Mouse (Mus musculus) cerebellum, adult 11 months (tissue): ENCODE measurements around the gene Acr.

ENCODE experiments used
- DNase-seq: peaks from one replicate; pipeline ENCODE4 v3.0.0; 2022

The Acr gene

DNA sequence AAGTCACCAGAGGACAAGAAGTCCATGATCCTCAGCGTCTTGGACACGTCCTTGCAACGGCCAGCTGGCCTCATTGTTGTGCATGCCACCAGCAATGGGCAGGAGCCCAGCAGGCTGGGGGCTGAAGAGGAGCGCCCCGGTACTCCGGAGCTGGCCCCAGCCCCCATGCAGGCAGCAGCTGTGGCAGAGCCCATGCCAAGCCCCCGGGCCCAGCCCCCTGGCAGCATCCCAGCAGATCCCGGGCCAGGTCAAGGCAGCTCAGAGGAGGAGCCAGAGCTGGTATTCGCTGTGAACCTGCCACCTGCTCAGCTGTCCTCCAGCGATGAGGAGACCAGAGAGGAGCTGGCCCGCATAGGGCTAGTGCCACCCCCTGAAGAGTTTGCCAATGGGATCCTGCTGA, 19.3 kb upstream of the Acr start:
- peak; percentile 91 for DNase-seq

DNA sequence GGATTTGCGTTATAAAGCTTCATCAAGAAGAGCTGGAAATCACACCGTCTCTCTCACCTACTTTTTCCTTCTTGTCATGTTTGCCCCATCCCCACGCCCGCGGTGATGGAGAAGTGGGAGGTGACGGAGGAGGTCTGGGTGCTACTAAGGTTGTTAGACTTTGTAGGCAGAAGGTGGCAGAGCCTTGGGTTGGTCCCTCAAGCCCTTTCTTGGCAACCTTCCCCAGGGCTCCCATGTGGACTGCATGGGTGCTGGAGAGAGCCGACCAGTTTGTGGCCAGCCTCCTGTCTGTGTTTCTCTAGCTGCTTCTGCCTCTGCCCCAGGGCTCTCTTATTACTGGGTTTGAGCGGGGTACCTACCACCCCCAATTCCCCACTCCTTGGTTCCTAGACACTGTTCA, 17.6 kb upstream of the Acr start:
- DNase-seq, result peak; percentile 48

DNA sequence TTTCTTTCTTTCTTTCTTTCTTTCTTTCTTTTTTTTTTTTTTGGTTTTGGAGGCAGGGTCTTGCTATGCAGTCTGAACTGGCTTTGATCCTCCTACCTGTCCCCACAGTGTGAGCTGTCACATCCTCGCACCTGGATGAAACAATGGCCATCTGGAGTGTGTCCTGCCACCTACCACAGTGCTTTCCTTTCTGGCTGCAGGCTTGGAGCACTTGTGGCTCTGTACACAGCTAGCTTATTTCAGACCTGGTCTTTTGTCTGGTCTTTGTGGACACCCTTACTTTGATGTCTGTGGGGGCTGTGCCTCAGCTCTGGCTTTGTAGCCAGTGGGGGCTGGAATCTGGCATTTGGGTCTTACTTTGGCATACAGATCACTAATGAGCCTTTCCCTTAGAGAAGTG, 16.4 kb upstream of the Acr start:
- peak; percentile 34 for DNase-seq

DNA sequence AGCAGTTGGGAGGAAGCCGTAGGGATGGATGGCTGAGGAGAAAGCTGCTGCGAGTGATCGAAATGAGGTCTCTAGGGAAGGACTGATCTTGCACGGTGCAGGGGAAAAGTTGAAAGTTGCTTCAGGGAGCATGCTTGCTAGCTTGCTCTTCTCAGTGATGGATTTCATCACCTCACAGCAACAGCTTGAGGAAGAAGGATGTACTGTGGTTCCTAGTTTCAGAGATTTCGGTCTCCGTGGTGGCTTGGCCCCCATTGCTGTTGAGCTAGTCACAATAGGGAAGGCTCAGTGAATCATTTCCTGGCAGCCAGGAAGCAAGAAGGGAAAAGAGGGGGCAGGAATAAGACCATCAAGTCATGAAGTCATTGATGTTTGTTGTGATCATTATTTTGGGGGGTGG, 12.5 kb upstream of the Acr start:
- peak; percentile 8 for DNase-seq

DNA sequence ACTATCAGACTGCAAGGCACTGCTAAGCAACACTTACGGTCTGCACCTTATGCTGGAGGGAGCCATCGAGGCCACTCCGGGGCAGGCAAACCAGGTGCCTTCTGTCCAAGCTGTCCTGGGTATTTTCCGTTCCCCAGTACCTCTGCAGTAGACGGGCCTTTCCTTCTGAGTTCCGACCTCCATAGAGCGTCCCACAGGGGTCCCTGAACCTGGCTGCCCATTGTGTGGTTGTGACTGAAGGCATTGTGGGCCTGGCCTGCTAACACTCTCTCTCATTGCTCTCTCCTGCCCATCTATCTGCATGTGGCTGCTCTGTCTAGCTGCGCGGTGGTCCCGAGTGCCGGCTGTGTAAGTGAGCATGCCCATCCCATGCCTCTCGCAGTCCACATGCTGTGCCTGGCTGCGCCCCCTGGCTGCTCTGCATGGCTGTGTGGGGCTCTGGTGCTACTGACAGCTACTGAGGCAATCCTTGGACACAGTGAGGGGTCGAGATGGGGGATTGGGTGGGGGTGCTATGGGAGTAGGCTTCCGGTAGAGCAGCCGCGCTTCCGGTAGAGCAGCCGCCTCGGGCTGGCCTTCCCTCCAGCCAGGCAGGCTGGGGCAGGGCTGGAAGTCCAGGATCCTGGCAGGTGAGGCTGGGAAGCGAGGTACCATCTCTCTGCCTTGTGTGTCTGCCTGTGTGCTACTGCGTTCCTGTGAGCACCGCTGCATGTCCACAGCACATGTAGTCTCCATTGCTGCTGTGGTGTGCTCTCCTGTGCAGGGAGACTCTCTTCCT, 11.5 kb upstream of the Acr start:
- DNase-seq, result peak; percentile 32

DNA sequence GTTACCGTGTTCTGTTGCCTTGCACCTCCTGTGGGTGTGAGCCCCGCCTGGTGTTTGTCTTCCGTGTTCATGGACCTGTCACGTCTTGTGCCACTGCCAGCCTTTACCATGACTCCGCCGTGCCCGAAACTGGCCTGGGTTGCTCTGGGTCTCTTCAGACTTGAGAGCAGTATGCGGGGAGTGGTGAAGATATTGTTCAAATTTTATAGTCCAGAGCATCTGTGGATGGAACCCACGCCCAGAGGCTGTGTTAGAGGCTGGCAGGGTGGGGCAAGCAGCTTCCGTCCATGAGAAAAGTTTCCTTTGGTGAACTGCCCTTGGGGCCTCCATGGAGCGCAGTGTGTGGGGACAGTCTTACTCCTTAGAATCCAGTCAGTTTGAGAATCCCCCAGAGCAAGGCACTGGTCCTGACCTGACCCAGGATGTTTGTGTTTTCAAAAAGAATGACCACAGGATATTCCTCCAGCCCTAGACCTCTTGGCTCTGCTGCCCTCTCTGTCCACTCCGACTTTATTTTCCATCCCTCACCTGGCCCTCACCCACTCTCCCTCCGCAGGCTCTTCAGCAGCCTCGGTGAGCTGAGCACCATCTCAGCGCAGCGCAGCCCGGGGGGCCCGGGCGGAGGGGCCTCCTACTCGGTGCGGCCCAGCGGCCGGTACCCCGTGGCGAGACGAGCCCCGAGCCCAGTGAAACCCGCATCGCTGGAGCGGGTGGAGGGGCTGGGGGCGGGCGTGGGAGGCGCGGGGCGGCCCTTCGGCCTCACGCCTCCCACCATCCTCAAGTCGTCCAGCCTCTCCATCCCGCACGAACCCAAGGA, 10.7 kb upstream of the Acr start:
- peak; percentile 22 for DNase-seq

DNA sequence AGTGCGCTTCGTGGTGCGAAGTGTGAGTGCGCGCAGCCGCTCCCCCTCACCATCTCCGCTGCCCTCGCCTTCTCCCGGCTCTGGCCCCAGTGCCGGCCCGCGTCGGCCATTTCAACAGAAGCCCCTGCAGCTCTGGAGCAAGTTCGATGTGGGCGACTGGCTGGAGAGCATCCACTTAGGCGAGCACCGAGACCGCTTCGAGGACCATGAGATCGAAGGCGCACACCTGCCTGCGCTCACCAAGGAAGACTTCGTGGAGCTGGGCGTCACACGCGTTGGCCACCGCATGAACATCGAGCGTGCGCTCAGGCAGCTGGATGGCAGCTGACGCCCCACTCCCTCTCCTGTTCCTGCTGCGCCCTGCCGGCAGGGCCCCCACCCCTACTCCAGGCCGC, 10.1 kb upstream of the Acr start:
- peak; percentile 18 for DNase-seq

DNA sequence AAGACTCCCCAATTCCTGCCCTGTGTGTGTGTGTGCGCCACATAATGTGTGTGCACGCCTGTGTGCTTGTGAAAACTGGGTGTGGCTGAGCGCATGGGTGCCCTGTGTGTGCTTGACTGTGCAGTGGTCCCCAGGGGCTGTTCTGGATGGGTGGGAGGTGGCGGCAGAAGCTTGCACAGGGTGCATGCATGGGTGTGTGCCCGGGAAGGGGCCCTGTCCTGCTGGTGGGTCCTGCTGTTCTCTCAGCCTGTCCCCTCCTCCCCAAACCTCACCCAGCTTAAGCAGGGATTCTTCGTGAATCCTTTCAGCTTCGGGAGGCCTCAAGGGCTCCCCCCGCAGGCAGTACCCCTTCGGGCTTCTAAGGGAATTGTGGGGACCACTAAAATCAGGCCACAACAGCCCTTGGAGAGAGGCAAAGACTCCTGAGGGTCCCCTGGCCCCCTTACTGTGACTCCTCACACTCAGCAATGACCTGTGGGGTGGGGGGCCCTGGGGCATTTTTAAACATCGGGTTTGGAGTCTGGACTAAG, 8.9 kb upstream of the Acr start:
- no peak for DNase-seq

DNA sequence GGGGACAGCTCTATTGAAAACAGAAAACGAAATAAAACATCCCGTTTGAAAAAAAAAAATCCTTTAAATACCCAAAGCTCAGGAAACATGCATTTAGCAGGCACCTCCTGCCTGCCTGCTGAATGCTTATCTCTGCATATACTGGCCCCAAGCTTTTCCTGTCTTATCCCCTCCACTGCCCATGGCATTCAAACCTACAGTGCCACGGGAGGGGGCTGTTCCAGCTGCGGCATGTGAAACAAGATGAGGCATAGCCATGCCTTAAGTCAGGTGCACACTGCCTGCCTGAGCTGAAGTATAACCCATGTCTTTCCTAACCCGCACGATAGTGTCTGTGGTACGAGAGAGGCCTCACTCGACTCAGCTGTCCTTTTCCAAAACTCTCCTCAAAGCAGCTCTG, 4.0 kb downstream of the Acr start:
- DNase-seq, result no peak

DNA sequence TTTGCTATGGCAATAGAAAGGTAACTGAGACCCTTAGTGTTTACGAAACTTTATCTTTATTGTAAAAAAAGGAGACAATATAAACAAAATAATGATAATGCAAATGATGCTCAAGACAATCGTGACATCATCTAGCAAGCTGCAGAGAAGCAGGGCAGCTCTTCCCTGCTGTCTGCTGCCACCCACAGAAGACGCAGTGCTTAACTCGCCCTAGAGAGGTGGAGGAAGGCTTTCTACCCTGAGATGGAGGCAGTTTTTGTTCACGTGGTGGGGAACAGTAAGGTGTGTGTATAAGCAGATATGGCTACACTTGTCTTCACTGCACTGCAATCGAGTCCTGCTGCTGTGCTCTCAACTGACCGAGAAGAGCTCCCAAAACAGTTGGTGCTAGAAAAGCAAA, 14.4 kb downstream of the Acr start:
- DNase-seq, result no peak

DNA sequence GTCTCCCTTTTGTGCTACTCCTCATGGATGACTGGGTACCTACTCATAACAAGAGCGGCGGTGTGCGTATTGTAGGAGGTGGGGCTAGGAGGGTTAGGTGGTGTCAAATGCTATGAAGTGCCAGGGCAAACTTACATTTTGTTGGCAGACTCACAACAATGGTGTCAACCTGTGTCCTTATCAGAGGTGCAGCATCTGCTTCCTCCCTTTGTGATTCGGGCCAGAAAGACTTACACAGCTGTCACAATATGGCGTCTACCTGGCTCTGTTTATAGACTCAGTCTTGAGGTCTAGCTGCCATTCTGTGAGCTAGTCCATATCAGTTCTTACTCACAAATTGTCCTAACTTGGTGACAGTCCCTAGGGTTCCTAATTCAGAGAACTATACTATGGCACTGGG, 17.0 kb downstream of the Acr start:
- DNase-seq, result no peak

DNA sequence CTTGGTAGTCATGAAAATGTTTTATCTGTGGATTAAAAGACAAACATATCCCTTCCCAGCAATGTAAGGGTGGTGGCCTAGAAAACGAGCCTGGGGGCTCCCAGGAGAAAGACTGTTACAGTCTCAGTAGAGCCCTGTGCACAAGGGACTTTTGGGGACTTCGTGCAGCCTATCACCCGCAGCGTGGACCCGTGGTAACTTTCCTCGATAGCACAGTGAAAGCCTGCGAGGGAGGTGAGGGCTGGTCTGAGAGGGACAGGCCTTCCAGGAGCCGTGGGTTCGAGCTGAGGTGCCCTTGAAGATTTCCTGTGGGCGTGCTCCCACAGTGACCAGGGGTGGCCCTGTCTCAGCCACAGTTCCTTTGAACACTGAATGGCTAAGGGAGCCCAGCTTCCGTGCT, 17.5 kb downstream of the Acr start:
- DNase-seq, result no peak

DNA sequence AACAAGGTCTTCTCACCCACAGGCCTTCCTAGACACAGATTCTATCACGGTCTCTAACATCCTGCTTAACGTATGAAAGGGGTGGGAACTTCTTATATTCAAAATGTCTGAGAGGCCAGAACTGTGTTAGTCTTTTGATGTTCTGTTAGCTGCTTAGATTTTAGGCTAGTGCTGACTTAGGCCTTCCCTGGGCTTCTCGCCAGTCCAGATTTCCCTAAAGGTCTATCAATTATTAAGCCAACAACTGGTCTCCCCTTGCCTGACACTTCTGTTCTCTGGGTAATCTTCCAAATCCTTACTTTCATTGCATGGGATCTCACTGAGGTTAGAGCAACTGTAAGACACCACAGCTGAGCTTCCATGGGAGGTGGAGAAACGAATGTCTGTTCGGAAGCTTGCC, 21.0 kb downstream of the Acr start:
- no peak for DNase-seq

DNA sequence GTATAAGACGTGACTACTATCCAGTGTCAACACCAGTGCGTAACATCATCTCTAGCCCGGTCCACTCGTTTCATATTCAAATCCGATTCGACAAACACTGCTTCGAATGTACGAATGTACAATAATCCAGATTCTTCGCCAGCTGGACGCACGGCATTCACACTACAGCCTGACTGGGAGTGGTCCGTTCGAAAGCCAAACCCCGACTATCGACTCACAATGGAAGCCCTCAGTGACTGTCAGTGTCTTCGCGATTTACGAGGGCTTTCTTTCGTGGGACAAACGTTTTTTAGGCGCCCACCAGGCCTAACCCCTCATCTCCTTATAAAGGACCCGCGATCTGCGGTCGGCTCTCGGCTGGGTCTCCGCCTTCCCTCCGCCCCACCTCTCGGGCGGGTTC, 23.2 kb downstream of the Acr start:
- DNase-seq, result no peak

DNA sequence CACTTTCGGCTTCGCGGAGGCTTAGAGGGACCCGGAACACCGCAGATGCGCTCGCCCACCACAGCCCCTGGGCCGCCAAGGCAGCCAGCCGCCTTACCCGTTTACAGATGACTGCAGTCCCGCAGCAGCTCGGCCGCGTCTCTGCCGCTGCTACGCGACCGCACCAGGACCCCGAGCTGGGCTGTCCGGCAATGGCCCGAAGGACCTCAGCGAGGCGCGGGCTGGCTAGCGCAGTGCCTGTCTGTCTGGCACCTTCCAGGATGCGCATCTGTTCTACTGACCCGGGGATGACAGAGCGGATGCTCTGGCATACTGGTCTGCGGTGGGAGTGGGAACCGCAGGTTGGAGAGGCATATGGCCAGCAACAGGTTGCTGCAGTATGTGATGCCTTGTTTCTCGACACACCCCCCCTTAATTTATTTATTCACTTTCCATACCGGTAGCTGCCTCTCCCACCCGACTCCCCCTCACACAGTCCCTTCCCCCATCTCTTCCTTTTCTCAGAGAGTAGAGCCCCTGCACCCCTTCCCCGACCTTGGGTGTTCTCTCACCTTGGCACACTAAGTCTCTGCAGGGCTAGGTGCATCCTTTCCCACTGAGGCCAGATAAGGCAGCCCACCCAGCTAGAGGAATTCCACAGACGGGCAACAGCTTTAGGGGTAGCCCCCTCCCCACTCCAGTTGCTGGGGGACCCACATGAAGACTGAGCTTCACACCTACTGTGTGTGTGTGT, 23.8 kb downstream of the Acr start, which contains the start of gene Rabl2:
Gene Rabl2 (minus strand): TSS at position 201 of the 733 bp plus-strand sequence.
- peak; percentile 77 for DNase-seq

DNA sequence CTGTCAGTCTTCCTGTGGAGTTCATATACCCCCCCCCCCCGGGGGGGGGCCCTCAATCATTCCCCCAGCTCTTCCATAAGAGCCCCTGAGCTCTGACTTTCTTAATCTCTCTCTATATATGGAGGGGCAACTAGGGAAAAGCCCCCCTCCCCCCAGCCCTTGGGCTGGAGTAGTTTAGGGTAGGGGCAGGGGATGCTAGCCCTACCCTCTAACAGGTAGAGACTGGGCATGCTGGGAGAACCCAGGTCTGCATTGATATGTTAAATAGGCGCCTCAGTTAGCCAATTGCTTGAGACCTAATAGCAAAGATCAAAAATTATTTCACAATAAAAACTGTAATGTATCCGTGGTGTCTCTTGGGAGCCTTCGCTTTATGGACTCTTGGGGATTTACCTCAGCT, 24.4 kb downstream of the Acr start:
- DNase-seq, result no peak

DNA sequence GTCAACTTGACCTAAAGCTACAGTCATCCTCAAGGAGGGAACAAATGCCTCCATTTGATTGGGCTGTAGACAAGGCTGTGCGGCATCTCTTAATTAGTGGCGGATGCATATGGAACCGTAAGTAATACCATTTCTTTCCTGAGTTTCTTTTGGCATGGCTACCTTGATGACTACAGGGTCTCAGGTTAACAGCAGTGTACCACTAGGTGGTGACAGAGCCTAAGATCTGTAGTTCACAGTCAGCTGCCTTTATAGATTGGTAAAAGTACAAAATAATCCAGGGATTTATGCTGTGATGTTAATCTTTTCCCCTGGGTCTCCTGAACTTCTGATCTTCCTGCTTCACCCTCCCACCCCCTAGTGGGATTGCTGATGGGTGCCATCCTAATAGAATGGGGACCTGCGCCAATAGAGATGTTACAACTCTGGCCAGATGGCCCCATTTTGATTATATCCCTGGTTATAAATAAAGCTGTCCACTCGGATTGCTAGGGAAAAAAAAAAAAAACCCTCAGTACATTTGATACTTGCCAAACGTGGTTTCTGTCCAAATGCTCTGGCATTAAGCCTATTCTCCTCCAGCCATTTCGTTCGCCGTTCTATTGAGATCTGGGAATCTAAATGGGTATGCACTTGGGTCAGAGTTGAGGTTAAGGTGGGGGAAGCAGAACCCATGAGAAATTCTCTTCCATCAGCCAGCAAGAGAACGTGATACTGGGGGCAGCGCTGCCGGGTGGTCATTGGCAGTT, 37.9 kb downstream of the Acr start:
- DNase-seq, result no peak

DNA sequence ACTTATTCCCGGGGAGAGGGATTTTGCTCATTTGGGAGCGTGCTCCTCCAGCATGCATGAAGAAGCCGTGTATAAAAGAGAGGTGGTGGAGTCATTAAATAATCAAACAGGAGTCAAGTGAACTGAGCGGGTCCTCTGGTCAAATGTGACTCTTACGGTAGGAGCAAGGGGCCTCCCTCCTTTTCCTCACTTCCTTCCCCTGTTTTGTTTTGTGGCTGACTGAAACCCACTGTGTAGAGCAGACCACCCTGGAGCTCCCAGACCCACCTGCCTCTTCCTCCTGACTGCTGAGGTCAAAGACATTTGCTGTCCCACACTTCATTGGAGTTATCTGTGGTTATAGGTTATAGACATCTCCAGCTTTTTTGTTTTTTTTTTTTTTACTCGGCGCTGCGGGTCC, 39.4 kb downstream of the Acr start:
- no peak for DNase-seq

DNA sequence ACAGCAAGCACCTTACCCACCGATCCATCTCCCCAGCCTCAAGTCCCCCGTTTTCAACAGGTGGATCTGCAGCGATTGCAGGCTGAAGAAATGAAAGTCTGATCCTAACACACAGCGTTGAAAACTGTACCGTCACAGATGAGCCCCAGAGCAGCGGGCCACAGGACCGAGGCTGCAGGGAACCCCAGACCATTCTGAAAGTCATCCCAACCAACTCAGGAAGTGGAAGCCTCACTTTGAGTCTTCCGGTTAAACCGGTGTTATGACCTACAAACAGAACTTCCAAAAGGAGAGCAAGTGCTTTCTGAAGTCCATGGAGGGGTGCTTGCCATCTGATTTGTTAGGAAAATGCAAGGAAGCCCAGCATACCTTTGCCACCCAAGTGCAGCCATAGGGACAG, 39.8 kb downstream of the Acr start:
- no peak for DNase-seq

DNA sequence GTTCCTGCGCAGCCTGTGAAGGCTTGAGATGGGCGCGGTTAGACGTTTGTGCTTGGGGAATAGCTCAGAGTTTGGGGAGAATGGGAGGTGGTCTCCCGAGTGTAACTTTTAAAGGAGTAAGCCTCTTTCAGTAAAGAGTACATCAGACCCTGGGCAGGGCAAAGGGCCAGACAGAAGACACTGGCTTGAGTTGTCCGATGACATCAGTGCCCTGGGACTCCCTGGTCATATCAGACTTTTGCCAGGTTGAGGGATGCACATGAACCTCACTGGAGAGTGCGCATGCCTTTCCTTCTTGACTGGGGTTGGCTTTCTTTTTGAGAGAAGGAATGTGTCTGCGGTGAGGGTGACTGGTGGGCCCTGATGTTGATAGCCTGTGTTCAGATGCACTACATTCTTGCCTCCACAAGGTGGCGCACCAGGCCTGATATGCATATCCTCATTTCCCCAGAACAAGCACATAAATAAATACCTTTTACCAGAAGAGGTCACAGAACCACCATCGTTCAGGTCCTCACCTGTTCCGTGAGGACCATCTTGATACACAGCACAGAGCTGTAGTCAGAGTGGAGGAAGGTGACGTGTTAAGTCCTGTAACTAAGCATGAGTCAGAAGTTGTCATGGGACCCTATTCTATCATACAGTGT, 54.3 kb downstream of the Acr start:
- peak; percentile 5 for DNase-seq

DNA sequence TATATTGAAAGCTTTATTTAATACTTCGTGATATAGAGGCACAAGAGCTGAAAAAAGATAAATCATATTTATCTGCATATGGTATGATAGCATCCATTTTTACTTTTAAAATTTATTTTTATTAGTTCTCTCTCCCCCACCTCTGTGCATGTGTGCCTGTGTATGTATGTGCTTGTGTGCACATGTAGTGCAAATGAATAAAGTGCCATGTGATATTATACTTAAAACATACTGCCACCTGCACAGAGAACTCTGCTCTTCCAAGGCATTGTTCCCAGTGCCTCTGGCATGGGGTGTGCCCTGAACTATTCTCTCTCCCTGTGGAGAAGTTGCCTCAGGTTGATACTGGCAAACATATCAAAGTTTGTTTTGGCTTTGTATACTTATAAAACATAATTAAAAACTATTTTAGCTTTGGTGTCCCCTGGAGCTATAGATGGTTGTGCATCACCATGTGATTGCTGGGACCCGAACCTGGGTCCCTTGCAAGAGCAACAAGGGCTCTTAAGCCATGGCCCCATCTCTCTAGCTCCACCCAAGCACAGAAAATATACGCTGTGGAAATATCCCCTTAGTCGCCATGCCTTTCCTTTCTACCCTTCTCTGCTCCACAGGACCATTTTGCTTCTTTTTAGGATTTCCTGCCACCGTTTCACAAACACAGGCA, 55.0 kb downstream of the Acr start:
- no peak for DNase-seq

DNA sequence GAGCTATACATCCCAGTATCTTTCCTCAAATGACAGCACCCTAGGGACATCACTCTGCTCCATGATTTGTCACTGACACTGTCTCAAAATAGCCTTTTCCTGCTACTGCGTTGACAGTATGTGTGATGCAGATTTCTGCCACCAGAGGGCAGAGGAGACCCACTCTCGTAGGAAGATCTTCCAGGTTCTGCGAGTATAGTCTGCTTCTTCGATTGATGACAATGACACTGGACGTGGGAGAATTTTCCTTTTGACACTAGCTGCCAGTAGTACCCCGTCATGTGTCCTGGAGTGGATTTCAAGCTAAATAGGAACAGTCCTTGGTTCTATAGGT, 55.5 kb downstream of the Acr start:
- DNase-seq, result peak; percentile 51
